Mouse (Mus musculus) kidney, adult 10 weeks (tissue): ENCODE measurements around the gene Cdca5. TPM values are rescaled to one million over a fixed set of nuclear protein-coding genes. Genes with fewer than 3 reads are reported as not detected.

ENCODE experiments used
- polyA plus RNA-seq: library from polyadenylated mRNA; stranded (reverse); fragments of 350-450 nt; fragmentation: Illumina TruSeq; extraction: RNeasy Lipid Tissue Mini Kit (QIAGEN cat#74804); gene quantifications from one replicate; pipeline ENCODE4 v1.2.3, GENCODE M21; 2014; ENCODE audit warnings: low read depth, low replicate concordance

Cdca5 gene
- polyA plus RNA-seq, 1 experiment from 2014 or later: 0.24 TPM

Other genes with a start within 250 kb of the Cdca5 start
- gene Frmd8, start 209.7 kb upstream of the Cdca5 start, polyA plus RNA-seq: 2.8 TPM
- 4.5 TPM for gene Slc25a45, start 207.2 kb upstream of the Cdca5 start, polyA plus RNA-seq
- gene Tigd3, start 190.8 kb upstream of the Cdca5 start, polyA plus RNA-seq: 0.20 TPM
- gene Dpf2, start 172.0 kb upstream of the Cdca5 start, polyA plus RNA-seq: 5.4 TPM
- gene Cdc42ep2, start 160.2 kb upstream of the Cdca5 start, polyA plus RNA-seq: 1.9 TPM
- gene Pola2, start 120.8 kb upstream of the Cdca5 start, polyA plus RNA-seq: 2.4 TPM
- not detected for gene Slc22a20, start 98.8 kb upstream of the Cdca5 start, polyA plus RNA-seq
- gene Capn1, start 69.1 kb upstream of the Cdca5 start, polyA plus RNA-seq: 1.3 TPM
- gene Syvn1, start 38.4 kb upstream of the Cdca5 start, polyA plus RNA-seq: 0.77 TPM
- gene Mrpl49, start 27.2 kb upstream of the Cdca5 start, polyA plus RNA-seq: 41.8 TPM
- gene Fau, start 27.1 kb upstream of the Cdca5 start, polyA plus RNA-seq: 5.1 TPM
- gene Znhit2, start 23.8 kb upstream of the Cdca5 start, polyA plus RNA-seq: not detected
- 0.93 TPM for gene Tm7sf2, start 16.6 kb upstream of the Cdca5 start, polyA plus RNA-seq
- 8.9 TPM for gene Vps51, start 7.8 kb upstream of the Cdca5 start, polyA plus RNA-seq
- gene Tmem262, start 5.0 kb upstream of the Cdca5 start, polyA plus RNA-seq: not detected
- gene Gm28374, start 2.7 kb upstream of the Cdca5 start, polyA plus RNA-seq: not detected
- gene Zfpl1, start within 50 bp of the Cdca5 start, polyA plus RNA-seq: not detected
- not detected for gene AC131692.1, start 9.4 kb downstream of the Cdca5 start, polyA plus RNA-seq
- gene Naaladl1, start 20.8 kb downstream of the Cdca5 start, polyA plus RNA-seq: not detected
- gene Sac3d1, start 33.7 kb downstream of the Cdca5 start, polyA plus RNA-seq: not detected
- gene Snx15, start 43.3 kb downstream of the Cdca5 start, polyA plus RNA-seq: 3.0 TPM
- gene Batf2, start 56.0 kb downstream of the Cdca5 start, polyA plus RNA-seq: not detected
- 0.49 TPM for gene Arl2, start 56.6 kb downstream of the Cdca5 start, polyA plus RNA-seq
- gene Majin, start 99.4 kb downstream of the Cdca5 start, polyA plus RNA-seq: not detected
- gene Gpha2, start 141.4 kb downstream of the Cdca5 start, polyA plus RNA-seq: not detected
- 0.57 TPM for gene Ppp2r5b, start 150.9 kb downstream of the Cdca5 start, polyA plus RNA-seq
- not detected for gene Atg2a, start 156.7 kb downstream of the Cdca5 start, polyA plus RNA-seq
- 15.1 TPM for gene Ehd1, start 191.7 kb downstream of the Cdca5 start, polyA plus RNA-seq
- gene Cdc42bpg, start 221.5 kb downstream of the Cdca5 start, polyA plus RNA-seq: 3.2 TPM
- 4.2 TPM for gene Men1, start 250.0 kb downstream of the Cdca5 start, polyA plus RNA-seq